20 mouse cellular contexts compared by ENCODE assay signal in the genomic region with DNA sequence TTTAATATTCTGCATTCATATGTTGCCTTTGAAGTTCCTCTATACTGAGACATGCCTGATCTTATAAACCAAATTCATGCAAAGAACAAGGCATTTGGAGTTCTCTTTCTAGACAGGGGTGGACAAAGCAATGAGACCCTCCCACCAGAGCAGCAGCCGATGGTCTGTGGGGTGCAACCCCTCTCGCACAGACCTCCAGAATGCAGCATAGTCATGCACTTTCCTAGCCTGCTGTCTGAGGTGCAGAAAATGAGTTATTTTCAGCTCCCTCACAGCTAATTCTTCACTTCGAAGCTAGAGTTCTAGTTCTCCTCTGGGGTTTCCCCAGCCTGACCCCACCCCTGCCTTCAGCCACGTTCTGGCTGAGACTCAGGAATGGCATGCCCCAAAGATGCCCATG.
"Had no signal": no experiment of that assay in that cellular context is flagged by ENCODE, and none has a peak within 500 bp of the region (broad histone marks: within the 10 kb centered on the region; RNA-seq: fewer than 3 reads in every experiment).

No protein-coding gene starts in this region.

- H3K9me3 ChIP-seq: lung, embryonic 15.5 days; midbrain, embryonic 10.5 days; midbrain, embryonic 12.5 days; neural tube, embryonic 13.5 days; neural tube, embryonic 15.5 days had no signal

- H3K4me1 ChIP-seq: midbrain, embryonic 10.5 days; midbrain, embryonic 12.5 days; neural tube, embryonic 13.5 days; neural tube, embryonic 15.5 days had no signal

- ATAC-seq: lung, postnatal 0 days; midbrain, embryonic 16.5 days had no signal

- H3K4me3 ChIP-seq: lung, embryonic 15.5 days; midbrain, embryonic 10.5 days; midbrain, embryonic 12.5 days; myocyte; neural tube, embryonic 13.5 days; neural tube, embryonic 15.5 days had no signal

- H3K36me3 ChIP-seq: lung, embryonic 15.5 days; midbrain, embryonic 10.5 days; midbrain, embryonic 12.5 days; neural tube, embryonic 13.5 days; neural tube, embryonic 15.5 days had no signal

- H3K4me2 ChIP-seq: lung, embryonic 15.5 days; midbrain, embryonic 12.5 days; neural tube, embryonic 13.5 days; neural tube, embryonic 15.5 days had no signal

- DNase-seq: lung, adult 18-20 months; lung, postnatal 14 days; lung, postnatal 4 days; midbrain, embryonic 14.5 days; retina, postnatal 1 day; right cerebral cortex, adult 18-20 months; right cerebral cortex, postnatal 25 days; right cerebral cortex, postnatal 4 days; spleen, adult 18-20 months; thymus, adult 18-20 months; thymus, postnatal 14 days; thymus, postnatal 36 days had no signal

- H3K27me3 ChIP-seq: lung, embryonic 15.5 days; midbrain, embryonic 12.5 days; neural tube, embryonic 13.5 days; neural tube, embryonic 15.5 days had no signal

- H3K9ac ChIP-seq: lung, embryonic 15.5 days; midbrain, embryonic 12.5 days; neural tube, embryonic 13.5 days; neural tube, embryonic 15.5 days had no signal

- H3K27ac ChIP-seq: lung, embryonic 15.5 days; midbrain, embryonic 10.5 days; midbrain, embryonic 12.5 days; neural tube, embryonic 13.5 days; neural tube, embryonic 15.5 days had no signal
